Mouse (Mus musculus) embryonic facial prominence, embryonic 14.5 days (tissue): ENCODE results near the gene Exosc10. TPM values are rescaled to one million over a fixed set of nuclear protein-coding genes. Genes with fewer than 3 reads are reported as not detected.

Source experiments
- ATAC-seq: fragments of 200-750 bp; cut with Nextera tagmentation; 2 replicates; pipeline ENCODE4 v1.8.0; 2017; ENCODE audit warnings: low read depth, moderate number of reproducible peaks, moderate TSS enrichment
- DNase-seq: peaks from one replicate; pipeline ENCODE4 v3.0.0-alpha.2; 2015; ENCODE audit warnings: low spot score
- H3K27ac ChIP-seq: fragments of 300-500 bp; sonication (generic); replicated peaks from 2 replicates; pipeline ENCODE4 v1.5.1; 2014; ENCODE audit warnings: low read depth, mild to moderate bottlenecking, low read length, moderate library complexity
- H3K27me3 ChIP-seq: fragments of 300-500 bp; sonication (generic); replicated peaks from 2 replicates; pipeline ENCODE4 v1.6.1; 2014; ENCODE audit warnings: low read length; ENCODE audit not compliant: control insufficient read depth, insufficient read depth
- H3K36me3 ChIP-seq: fragments of 300-500 bp; sonication (generic); 2 replicates; pipeline ENCODE4 v1.6.1; 2014; ENCODE audit warnings: low read length, mixed read lengths; ENCODE audit not compliant: control insufficient read depth, insufficient read depth
- H3K4me1 ChIP-seq: fragments of 300-500 bp; sonication (generic); 2 replicates; pipeline ENCODE4 v1.6.1; 2014; ENCODE audit warnings: antibody characterized with exemption, low read length; ENCODE audit not compliant: control insufficient read depth, insufficient read depth
- H3K4me2 ChIP-seq: fragments of 300-500 bp; sonication (generic); 2 replicates; pipeline ENCODE4 v1.6.1; 2014; ENCODE audit warnings: low read depth, mild to moderate bottlenecking, low read length, moderate library complexity, mixed read lengths
- H3K4me3 ChIP-seq: fragments of 300-500 bp; sonication (generic); 2 replicates; pipeline ENCODE4 v1.5.1; 2014; ENCODE audit warnings: low read depth, mild to moderate bottlenecking, low read length
- H3K9ac ChIP-seq: fragments of 300-500 bp; sonication (generic); 2 replicates; pipeline ENCODE4 v1.6.1; 2014; ENCODE audit warnings: low read depth, mild to moderate bottlenecking, low read length, moderate library complexity, mixed read lengths
- H3K9me3 ChIP-seq: fragments of 300-500 bp; sonication (generic); 2 replicates; pipeline ENCODE4 v1.6.1; 2016; ENCODE audit warnings: low read length; ENCODE audit not compliant: control insufficient read depth
- WGBS: fragments of 180-500 bp; shearing (Covaris S2); extraction: QIAGEN DNeasy Blood & Tissue Kit; methylation state at CpG from one replicate; pipeline ENCODE4 v1.1.7; 2014; 5-methylcytosine and 5-hydroxymethylcytosine counted together
- polyA plus RNA-seq: library from polyadenylated mRNA; unstranded; fragments of >200 nt; fragmentation: Nextera tagmentation; extraction: Ambion mirVana; gene quantifications from 2 replicates; pipeline ENCODE4 v1.2.1, GENCODE M21; 2014

Gene Exosc10
- polyA plus RNA-seq, 1 experiment from 2014 or later, result 80.9 TPM

GRCm38 (mm10) chr4:148607758-148608157, 49.5 kb downstream of the Exosc10 start:
- WGBS, result 27% methylated on average over 5 of the region's 5 CpGs
- Histone ChIP-seq H3K9me3 (no peaks in the 10 kb centered on the region), H3K27me3 (no peaks in the 10 kb centered on the region), H3K4me3 (no peak overlapping the region), H3K9ac (no peak overlapping the region), H3K4me1 (no peaks in the 10 kb centered on the region), H3K36me3 (peaks cover 7% of the 10 kb centered on the region), H3K27ac (no peak overlapping the region), H3K4me2 (no peak overlapping the region)
- DNase-seq, result peak; percentile 42
- no peak for ATAC-seq

GRCm38 (mm10) chr4:148609805-148610204, 51.6 kb downstream of the Exosc10 start:
- Histone ChIP-seq H3K4me3 (no peak overlapping the region), H3K4me1 (no peaks in the 10 kb centered on the region), H3K4me2 (no peak overlapping the region), H3K9me3 (no peaks in the 10 kb centered on the region), H3K36me3 (peaks cover 21% of the 10 kb centered on the region), H3K9ac (no peak overlapping the region), H3K27ac (no peak overlapping the region), H3K27me3 (no peaks in the 10 kb centered on the region)
- DNase-seq (no peak), ATAC-seq (no peak)
- WGBS, result 89% methylated on average over 5 of the region's 5 CpGs

- H3K36me3 ChIP-seq, result peaks cover 31% of the 10 kb centered on the region
- no peak for DNase-seq
- WGBS, result 71% methylated on average over 5 of the region's 5 CpGs
Measured at GRCm38 (mm10) chr4:148610631-148611364, 52.6 kb downstream of the Exosc10 start.

GRCm38 (mm10) chr4:148612557-148612956, 54.3 kb downstream of the Exosc10 start:
- no peak overlapping the region for H3K4me3 ChIP-seq
- ATAC-seq (no peak), DNase-seq (no peak)
- H3K4me2 ChIP-seq, result no peak overlapping the region
- H3K9ac ChIP-seq, result no peak overlapping the region
- no peaks in the 10 kb centered on the region for H3K4me1 ChIP-seq
- no peak overlapping the region for H3K27ac ChIP-seq
- no peaks in the 10 kb centered on the region for H3K9me3 ChIP-seq
- peaks cover 49% of the 10 kb centered on the region for H3K36me3 ChIP-seq
- WGBS, result 69% methylated on average over 4 of the region's 4 CpGs
- H3K27me3 ChIP-seq, result no peaks in the 10 kb centered on the region

More at GRCm38 (mm10) chr4:148610631-148611364, 52.6 kb downstream of the Exosc10 start:
- Histone ChIP-seq H3K4me2 (no peak overlapping the region), H3K4me3 (no peak overlapping the region), H3K9me3 (no peaks in the 10 kb centered on the region), H3K4me1 (no peaks in the 10 kb centered on the region), H3K27me3 (no peaks in the 10 kb centered on the region), H3K27ac (no peak overlapping the region), H3K9ac (no peak overlapping the region)
- ATAC-seq, result no peak

GRCm38 (mm10) chr4:148613738-148614137, 55.5 kb downstream of the Exosc10 start:
- no peak overlapping the region; the same call in 1 of the 2 replicates for H3K27ac ChIP-seq
- H3K36me3 ChIP-seq, result peaks cover 57% of the 10 kb centered on the region
- no peak for ATAC-seq
- H3K4me1 ChIP-seq, result no peaks in the 10 kb centered on the region
- no peak overlapping the region for H3K9ac ChIP-seq
- H3K4me2 ChIP-seq, result no peak overlapping the region
- 84% methylated on average over 9 of the region's 9 CpGs for WGBS
- H3K9me3 ChIP-seq, result no peaks in the 10 kb centered on the region
- H3K27me3 ChIP-seq, result no peaks in the 10 kb centered on the region
- DNase-seq, result no peak
- H3K4me3 ChIP-seq, result no peak overlapping the region

GRCm38 (mm10) chr4:148619805-148620204, 61.6 kb downstream of the Exosc10 start:
- Histone ChIP-seq H3K4me3 (no peak overlapping the region), H3K4me2 (no peak overlapping the region), H3K9me3 (no peaks in the 10 kb centered on the region), H3K4me1 (no peaks in the 10 kb centered on the region), H3K9ac (no peak overlapping the region), H3K27ac (no peak overlapping the region), H3K36me3 (peaks cover 96% of the 10 kb centered on the region), H3K27me3 (no peaks in the 10 kb centered on the region)
- ATAC-seq (no peak), DNase-seq (no peak)
- WGBS, result 69% methylated on average over 1 of the region's 1 CpGs

DNA sequence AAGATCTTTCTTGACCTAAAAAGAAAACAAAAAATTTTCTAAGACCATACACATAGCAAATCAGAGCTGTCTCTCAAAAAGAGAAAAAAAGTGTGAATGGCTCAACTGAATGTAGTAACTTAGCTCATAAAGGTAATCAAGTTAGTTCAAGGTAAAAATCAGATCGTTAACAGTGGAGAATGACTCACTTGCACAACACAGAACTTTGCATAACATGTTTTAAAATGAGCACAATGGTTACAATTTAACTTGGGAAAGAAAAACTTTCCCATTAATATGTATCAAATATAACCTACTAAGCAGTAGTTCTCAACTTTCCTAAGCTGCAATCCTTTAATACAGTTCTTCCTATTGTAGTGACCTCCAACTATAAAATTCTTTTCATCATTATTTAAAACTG, 62.5 kb downstream of the Exosc10 start:
- Histone ChIP-seq H3K27ac (no peak overlapping the region), H3K4me1 (no peaks in the 10 kb centered on the region), H3K9me3 (no peaks in the 10 kb centered on the region), H3K4me2 (no peak overlapping the region), H3K9ac (no peak overlapping the region), H3K36me3 (peaks cover 92% of the 10 kb centered on the region), H3K27me3 (no peaks in the 10 kb centered on the region), H3K4me3 (no peak overlapping the region)
- no peak for ATAC-seq
- DNase-seq, result no peak
- WGBS, result 93% methylated on average over 1 of the region's 1 CpGs

DNA sequence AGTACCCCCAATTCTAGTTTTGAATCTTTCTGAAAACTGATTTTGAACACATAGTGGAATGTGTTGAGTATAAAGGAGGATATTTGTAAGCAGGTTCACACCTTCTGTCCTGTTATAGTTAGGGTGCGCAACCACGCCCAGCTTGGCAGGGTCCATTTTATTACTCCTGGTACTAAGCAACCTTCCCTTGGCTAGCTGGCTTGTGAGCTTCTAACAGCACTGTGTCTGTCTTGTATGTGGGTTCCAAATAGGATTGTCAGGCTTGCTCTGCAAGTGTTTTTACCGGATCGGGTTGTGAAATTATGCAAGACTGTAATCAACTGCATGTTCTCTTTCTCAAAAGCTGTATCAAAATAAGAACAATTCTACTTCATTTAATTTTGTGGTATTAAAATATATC, 64.3 kb downstream of the Exosc10 start:
- no peak overlapping the region for H3K27ac ChIP-seq
- H3K36me3 ChIP-seq, result peaks cover 74% of the 10 kb centered on the region
- no peak overlapping the region for H3K9ac ChIP-seq
- WGBS, result 91% methylated on average over 4 of the region's 4 CpGs
- DNase-seq (no peak), ATAC-seq (no peak)
- H3K9me3 ChIP-seq, result no peaks in the 10 kb centered on the region
- no peaks in the 10 kb centered on the region for H3K27me3 ChIP-seq
- no peak overlapping the region for H3K4me2 ChIP-seq
- no peak overlapping the region for H3K4me3 ChIP-seq
- H3K4me1 ChIP-seq, result no peaks in the 10 kb centered on the region

DNA sequence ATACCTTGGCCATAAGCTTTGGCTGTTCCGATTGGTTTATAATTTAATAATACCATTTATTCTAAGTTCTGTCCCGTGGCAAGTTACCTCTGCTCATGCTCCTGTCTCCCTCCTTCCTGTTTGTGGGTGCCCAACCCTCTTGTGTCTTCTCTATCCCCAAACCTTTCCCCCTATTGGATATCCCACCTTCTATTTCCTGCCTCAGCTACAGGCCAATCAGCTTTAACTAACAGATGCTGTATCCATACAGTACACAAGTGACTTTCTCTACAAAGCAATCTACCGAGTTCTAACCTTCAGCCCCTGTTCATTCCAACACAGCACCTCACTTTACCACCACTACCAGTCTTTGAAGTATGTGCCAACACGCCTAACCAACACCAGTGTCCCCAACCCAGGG, 65.4 kb downstream of the Exosc10 start:
- H3K36me3 ChIP-seq, result peaks cover 66% of the 10 kb centered on the region
- no peaks in the 10 kb centered on the region for H3K27me3 ChIP-seq
- H3K4me3 ChIP-seq, result no peak overlapping the region
- H3K9ac ChIP-seq, result no peak overlapping the region
- no peaks in the 10 kb centered on the region for H3K9me3 ChIP-seq
- no peaks in the 10 kb centered on the region for H3K4me1 ChIP-seq
- 84% methylated on average over 4 of the region's 4 CpGs for WGBS
- no peak overlapping the region for H3K27ac ChIP-seq
- DNase-seq (no peak), ATAC-seq (no peak)
- no peak overlapping the region for H3K4me2 ChIP-seq
